Mouse (Mus musculus) brain, embryonic 14.5 days (tissue): ENCODE results near the gene Hfe2.

Source experiments
- CTCF ChIP-seq: fragments of 200-500 bp; IDR thresholded peaks from 2 replicates; pipeline ENCODE4 v1.5.1; 2012; ENCODE audit warnings: inconsistent platforms, mild to moderate bottlenecking, moderate library complexity, borderline replicate concordance; ENCODE audit not compliant: insufficient read depth, insufficient read length; ENCODE audit errors: extremely low read depth
- POLR2A ChIP-seq: fragments of 200-500 bp; IDR thresholded peaks from 2 replicates; pipeline ENCODE4 v1.6.1; 2012; ENCODE audit warnings: mild to moderate bottlenecking, inconsistent platforms, borderline replicate concordance; ENCODE audit not compliant: poor library complexity, insufficient read depth, insufficient read length, severe bottlenecking; ENCODE audit errors: extremely low read depth

DNA sequence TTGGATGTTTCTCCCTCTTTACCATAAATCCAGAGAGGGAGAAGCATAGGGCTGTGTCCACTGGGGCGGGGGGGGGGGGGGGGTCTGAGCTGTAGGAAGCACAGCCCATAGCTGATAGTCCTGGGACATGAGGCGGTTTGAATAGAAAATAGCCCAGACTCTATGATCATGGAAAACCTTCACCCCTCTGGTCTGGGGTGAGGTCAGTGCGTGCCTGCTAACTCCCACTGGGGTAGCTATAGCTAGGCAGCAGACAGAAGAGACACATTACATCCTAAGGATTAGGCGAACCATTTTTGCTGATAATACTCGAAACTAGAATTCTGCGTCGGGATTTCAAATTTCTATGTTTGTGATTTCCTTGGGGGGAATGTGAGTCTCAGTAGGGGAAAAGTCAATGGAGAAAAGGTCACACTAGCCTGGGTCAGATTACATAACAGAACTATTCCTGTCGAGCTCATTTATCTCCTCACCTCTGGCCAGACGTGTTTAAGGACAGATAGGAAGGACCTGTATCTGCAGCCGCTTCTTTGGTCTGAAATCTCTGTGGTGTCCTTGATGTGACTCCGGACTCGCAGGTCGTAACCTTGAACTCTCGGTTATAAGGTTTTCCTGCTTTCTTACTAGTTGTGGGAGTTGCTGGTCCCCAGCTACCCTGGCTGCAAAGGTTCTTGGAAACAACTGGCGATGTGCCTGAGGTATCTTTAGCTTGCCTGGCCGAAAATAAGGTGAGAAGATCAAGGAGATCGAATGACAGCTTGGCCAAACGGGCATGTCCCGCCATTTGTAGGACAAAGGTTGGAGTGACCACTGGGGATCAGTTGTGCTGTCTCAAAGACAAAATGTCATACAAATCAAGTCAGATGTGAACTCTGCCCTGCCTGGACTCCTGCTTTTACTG lies 48.9 kb downstream of the Hfe2 start:
- TF ChIP-seq CTCF (no peak), POLR2A (no peak)
